Mouse (Mus musculus) midbrain, embryonic 12.5 days (tissue): ENCODE results near the gene Kif5a. TPM values are rescaled to one million over a fixed set of nuclear protein-coding genes. Genes with fewer than 3 reads are reported as not detected.
A peak's percentile ranks its signal among the peaks of the same experiment; 100 is the strongest.

Experiments
- ATAC-seq: fragments of 200-750 bp; cut with Nextera tagmentation; 2 replicates; pipeline ENCODE4 v1.8.0; 2017; ENCODE audit warnings: low read depth, moderate TSS enrichment, moderate library complexity; ENCODE audit not compliant: low FRiP score
- H3K27ac ChIP-seq: fragments of 300-500 bp; sonication (generic); replicated peaks from 2 replicates; pipeline ENCODE4 v1.5.1; 2016; ENCODE audit warnings: mild to moderate bottlenecking
- H3K27me3 ChIP-seq: fragments of 300-500 bp; sonication (generic); 2 replicates; pipeline ENCODE4 v1.6.1; 2016; ENCODE audit warnings: mild to moderate bottlenecking
- H3K36me3 ChIP-seq: fragments of 300-500 bp; sonication (generic); 2 replicates; pipeline ENCODE4 v1.6.1; 2016
- H3K4me1 ChIP-seq: fragments of 300-500 bp; sonication (generic); 2 replicates; pipeline ENCODE4 v1.6.1; 2016
- H3K4me2 ChIP-seq: fragments of 300-500 bp; sonication (generic); replicated peaks from 2 replicates; pipeline ENCODE4 v1.6.1; 2016; ENCODE audit warnings: mild to moderate bottlenecking, moderate library complexity
- H3K4me3 ChIP-seq: fragments of 300-500 bp; sonication (generic); 2 replicates; pipeline ENCODE4 v1.5.1; 2016; ENCODE audit warnings: mild to moderate bottlenecking
- H3K9ac ChIP-seq: fragments of 300-500 bp; sonication (generic); replicated peaks from 2 replicates; pipeline ENCODE4 v1.6.1; 2016; ENCODE audit warnings: mild to moderate bottlenecking, moderate library complexity
- H3K9me3 ChIP-seq: fragments of 300-500 bp; sonication (generic); 2 replicates; pipeline ENCODE4 v1.6.1; 2016; ENCODE audit warnings: mild to moderate bottlenecking
- WGBS: fragments of 180-500 bp; shearing (Covaris S2); methylation state at CpG from one replicate; pipeline ENCODE4 v1.1.7; 2016; 5-methylcytosine and 5-hydroxymethylcytosine counted together
- polyA plus RNA-seq: library from polyadenylated mRNA; unstranded; fragments of >200 nt; fragmentation: Nextera tagmentation; extraction: Ambion mirVana; gene quantifications from 2 replicates; pipeline ENCODE4 v1.2.1, GENCODE M21; 2016

Gene Kif5a
- polyA plus RNA-seq, 1 experiment from 2014 or later: 53.9 TPM

DNA sequence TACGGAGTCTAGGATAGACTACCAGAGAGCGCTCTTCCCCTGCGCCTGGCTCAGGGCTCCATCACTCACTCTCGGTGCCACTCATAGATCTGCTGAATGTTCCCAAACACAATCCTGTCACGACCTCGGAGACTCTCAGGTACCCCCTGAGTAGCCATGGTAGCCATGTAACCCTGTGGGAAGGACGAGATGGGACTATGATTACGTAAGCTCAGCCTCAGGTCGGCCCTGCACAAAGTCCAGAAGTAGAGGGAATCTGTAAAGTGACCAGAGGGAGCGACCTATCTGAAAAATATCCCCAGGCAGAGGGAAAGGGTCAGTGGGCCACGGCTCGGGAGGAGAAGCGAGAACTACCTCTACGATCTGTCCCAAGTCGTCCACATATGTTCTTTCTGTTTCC, 77.6 kb downstream of the Kif5a start:
- Histone ChIP-seq H3K4me1 (peaks cover 56% of the 10 kb centered on the region), H3K4me2 (no peak overlapping the region)
- 86% methylated on average over 15 of the region's 15 CpGs for WGBS

DNA sequence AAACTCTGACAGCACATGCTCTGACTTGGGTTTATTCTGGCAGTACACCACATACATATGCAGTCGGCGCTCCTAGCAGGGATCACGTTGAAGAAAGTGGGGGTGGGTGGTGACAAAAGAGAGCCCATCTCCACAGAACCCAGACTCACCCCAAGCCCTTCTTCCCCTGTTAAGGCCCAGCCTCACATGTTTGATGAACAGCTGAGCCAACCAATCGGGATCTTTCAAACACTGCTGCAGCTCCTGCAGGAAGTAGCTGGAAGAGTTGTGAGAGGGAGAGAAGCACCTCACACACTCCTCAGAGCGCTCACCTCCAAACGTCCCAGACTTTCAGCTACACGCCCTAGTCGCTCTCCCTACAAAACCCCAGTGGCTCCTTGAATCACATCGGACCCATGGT, 78.0 kb downstream of the Kif5a start:
- WGBS: 70% methylated on average over 9 of the region's 9 CpGs
- ATAC-seq: no peak
- no peak overlapping the region for H3K9ac ChIP-seq
- H3K4me2 ChIP-seq: no peak overlapping the region
- peaks cover 56% of the 10 kb centered on the region for H3K4me1 ChIP-seq
- no peak overlapping the region for H3K4me3 ChIP-seq
- H3K27ac ChIP-seq: no peak overlapping the region
- peaks cover 3% of the 10 kb centered on the region; the same call in 1 of the 2 replicates for H3K9me3 ChIP-seq
- H3K36me3 ChIP-seq: peaks cover 17% of the 10 kb centered on the region
- peaks cover 51% of the 10 kb centered on the region for H3K27me3 ChIP-seq

More for the DNA sequence above, 77.6 kb downstream of the Kif5a start:
- H3K27me3 ChIP-seq: peaks cover 47% of the 10 kb centered on the region
- H3K27ac ChIP-seq: no peak overlapping the region
- peaks cover 17% of the 10 kb centered on the region for H3K36me3 ChIP-seq
- no peak overlapping the region for H3K4me3 ChIP-seq
- no peak for ATAC-seq
- no peak overlapping the region for H3K9ac ChIP-seq
- peaks cover 3% of the 10 kb centered on the region; the same call in 1 of the 2 replicates for H3K9me3 ChIP-seq

DNA sequence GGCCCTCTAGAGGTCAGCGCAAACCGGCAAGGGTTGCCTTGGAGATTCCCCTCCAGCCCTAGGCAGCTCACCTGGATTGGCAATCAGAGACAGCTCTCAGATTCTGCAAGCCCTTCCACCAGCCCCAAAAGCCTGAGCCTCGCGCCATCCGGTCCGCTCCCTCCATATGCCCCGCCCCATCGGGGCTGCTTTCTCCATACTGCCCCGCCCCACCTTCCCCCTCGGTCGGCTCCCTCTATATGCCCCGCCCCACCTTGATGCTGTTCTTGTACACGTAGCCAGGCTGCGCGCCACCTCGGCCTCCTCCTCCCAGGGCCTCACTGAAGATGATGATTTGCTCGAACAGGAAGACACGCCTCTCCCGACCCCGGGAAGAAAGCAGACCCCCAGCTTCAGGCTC, 79.4 kb downstream of the Kif5a start:
- Histone ChIP-seq H3K4me1 (peaks cover 48% of the 10 kb centered on the region), H3K27ac (no peak overlapping the region), H3K9me3 (peaks cover 3% of the 10 kb centered on the region; the same call in 1 of the 2 replicates), H3K9ac (no peak overlapping the region), H3K4me2 (peak overlapping the region; percentile 36), H3K4me3 (0 out of 2 replicates have a peak overlapping the region, but pooled peaks have one; percentile 10), H3K27me3 (peaks cover 64% of the 10 kb centered on the region), H3K36me3 (peaks cover 17% of the 10 kb centered on the region)
- 8% methylated on average over 20 of the region's 20 CpGs for WGBS
- ATAC-seq: no peak

DNA sequence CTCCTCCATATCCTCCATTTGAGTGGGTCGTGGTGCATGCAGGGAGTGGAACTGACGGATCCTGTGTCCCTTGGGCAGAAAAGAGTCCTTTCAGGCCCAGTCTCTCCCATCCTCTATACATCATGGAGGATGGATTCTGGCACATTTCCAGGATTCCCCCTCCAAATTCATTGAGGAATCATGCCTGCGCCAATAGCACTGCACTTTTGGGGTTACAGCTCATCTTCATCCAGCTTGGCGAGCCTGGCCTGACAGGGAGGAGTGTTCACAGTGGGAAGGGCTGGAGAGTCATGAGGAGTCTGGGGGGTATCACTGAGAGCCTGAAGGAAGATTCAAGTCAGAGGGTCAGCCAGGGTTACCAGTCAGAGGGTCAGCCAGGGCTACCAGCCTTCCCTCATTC, 80.5 kb downstream of the Kif5a start:
- Histone ChIP-seq H3K4me3 (no peak overlapping the region), H3K27me3 (peaks cover 75% of the 10 kb centered on the region), H3K4me2 (no peak overlapping the region), H3K36me3 (peaks cover 17% of the 10 kb centered on the region), H3K9me3 (peaks cover 3% of the 10 kb centered on the region; the same call in 1 of the 2 replicates), H3K27ac (no peak overlapping the region), H3K4me1 (peaks cover 52% of the 10 kb centered on the region), H3K9ac (no peak overlapping the region)
- no peak for ATAC-seq
- WGBS: 91% methylated on average over 4 of the region's 4 CpGs

DNA sequence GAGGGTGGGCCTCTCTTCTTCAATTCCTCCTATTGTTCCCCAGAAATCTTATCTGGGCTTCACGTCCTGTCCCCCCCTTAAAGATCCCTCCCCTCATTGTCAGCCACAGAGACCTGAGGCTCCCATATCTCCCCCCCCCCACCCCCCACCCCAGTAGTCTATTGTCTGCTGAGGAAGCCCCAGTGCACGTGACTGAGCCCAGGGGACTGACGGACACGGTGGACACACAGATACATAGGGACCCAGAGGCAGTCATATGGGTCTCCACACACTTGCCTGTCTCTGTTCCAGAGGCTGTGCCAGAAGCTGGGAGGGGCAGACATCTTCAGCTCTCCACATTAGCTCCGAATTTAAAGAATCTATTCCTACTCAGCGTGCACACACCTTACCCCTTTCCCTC, 81.6 kb downstream of the Kif5a start:
- Histone ChIP-seq H3K4me2 (no peak overlapping the region), H3K9me3 (no peaks in the 10 kb centered on the region), H3K9ac (no peak overlapping the region), H3K27me3 (peaks cover 86% of the 10 kb centered on the region), H3K36me3 (peaks cover 15% of the 10 kb centered on the region), H3K4me1 (peaks cover 45% of the 10 kb centered on the region), H3K27ac (no peak overlapping the region), H3K4me3 (no peak overlapping the region)
- 61% methylated on average over 6 of the region's 6 CpGs for WGBS
- no peak for ATAC-seq

DNA sequence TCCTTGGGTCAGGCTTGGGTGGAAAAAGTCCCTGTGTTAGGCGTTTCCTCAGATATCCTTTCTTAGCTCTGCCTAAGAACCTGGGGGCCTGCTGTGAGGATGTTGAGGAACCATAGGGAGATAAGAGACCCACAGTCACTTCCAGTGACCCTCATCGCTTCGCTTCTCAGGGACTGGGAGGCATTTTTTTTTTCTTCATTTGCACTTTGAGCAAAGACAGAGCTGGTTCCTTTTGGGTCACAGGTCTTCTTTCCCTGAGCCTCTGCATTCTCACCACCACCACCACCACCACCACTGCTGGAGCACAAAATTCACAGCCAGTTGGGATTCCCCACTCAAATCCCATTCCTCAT, 82.5 kb downstream of the Kif5a start:
- H3K4me2 ChIP-seq: peak overlapping the region; percentile 42; the same call in 1 of the 2 replicates
- no peaks in the 10 kb centered on the region for H3K9me3 ChIP-seq
- H3K36me3 ChIP-seq: peaks cover 11% of the 10 kb centered on the region; the same call in 1 of the 2 replicates
- ATAC-seq: no peak
- no peak overlapping the region for H3K4me3 ChIP-seq
- WGBS: 1% methylated on average over 3 of the region's 3 CpGs
- H3K27ac ChIP-seq: no peak overlapping the region
- peak overlapping the region; percentile 39; the same call in 1 of the 2 replicates for H3K9ac ChIP-seq
- peaks cover 45% of the 10 kb centered on the region for H3K4me1 ChIP-seq
- H3K27me3 ChIP-seq: peaks cover 94% of the 10 kb centered on the region

DNA sequence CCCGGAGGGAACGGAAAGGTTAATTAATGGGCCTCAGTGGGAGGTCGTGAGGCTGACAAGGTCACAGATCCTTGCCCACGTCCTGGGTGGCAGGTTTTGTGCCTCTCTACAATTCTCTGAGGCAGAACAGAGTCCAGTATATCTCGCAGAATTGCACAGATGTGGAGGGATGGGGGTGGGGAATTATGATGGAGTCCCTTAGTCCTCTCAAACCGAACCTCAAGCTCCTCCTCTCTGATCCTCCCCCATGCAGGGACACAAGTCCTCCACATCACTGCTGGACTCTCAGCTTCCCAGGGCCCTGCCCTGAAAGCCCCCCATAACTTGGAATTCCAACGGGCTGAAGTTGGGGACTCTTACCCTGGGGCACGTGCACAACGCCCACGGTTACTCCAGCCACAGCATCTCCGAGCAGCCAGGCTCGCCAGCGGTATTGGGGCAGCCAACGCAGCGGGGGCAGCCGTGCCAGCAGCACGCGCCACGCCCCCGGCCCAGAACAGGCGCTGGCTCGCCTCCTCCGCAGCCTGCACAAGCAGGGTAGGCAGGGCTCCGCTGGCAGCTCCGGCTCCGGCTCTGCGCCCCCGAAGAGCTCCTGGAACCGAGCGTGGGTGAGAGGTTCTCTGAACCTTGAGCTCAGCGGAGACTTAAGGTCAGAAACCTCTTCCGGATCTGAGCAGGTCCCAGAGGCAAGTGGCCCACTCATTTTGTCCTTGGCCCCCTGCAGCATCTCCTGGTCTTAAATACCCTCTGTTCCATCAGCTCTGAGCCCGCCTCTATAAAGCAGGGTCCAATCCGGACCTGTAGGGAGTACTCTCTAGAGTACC, 83.1 kb downstream of the Kif5a start, which contains the start of gene Slc26a10:
TSS of gene Slc26a10 (minus strand) at position 775 of the 824 bp plus-strand sequence.
- Histone ChIP-seq H3K27me3 (peaks cover 89% of the 10 kb centered on the region), H3K4me2 (peak within 1 kb of the TSS; percentile 42), H3K4me3 (peak within 1 kb of the TSS; percentile 22; the same call in 1 of the 2 replicates), H3K36me3 (peaks cover 11% of the 10 kb centered on the region; the same call in 1 of the 2 replicates), H3K4me1 (peaks cover 39% of the 10 kb centered on the region), H3K9ac (peak within 1 kb of the TSS; percentile 39; the same call in 1 of the 2 replicates), H3K27ac (no peak within 1 kb of the TSS), H3K9me3 (no peaks in the 10 kb centered on the region)
- 1% methylated on average over 34 of the region's 34 CpGs for WGBS
- no peak for ATAC-seq

DNA sequence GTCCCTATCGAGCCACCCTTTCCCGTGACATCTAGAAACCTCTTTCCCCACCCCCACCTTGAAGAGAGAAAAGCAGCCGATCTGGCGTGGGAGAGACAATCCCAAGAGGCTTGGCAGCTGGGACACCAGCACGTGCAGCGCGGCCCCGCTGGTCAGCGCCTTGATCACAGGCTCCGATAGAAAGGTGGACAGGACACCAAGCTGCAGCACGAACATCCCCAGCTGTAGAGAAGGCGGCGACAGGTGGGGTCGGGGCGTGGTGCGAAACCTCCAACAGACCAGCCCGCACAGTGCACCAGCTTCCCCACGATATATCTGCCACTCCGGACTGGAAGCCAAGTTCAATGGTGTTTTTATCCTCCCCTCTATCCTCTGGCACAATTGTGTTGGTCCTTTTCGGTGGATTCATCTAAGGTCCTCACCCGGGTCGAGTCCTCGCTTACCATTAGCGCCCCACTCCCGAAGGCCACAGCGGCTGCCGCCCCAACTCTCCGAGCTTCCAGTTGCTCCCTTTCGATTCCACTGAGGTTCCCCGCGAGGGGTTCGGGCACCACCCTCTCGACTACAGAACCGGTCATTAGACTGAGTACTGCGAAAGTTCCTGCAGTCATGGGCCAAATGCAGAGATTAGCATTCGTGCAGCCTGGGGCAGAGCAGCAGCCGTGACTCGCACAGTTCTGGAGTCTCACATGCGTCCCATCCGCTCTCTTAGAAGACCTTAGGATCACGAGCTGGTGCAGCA, 84.7 kb downstream of the Kif5a start:
- 5% methylated on average over 41 of the region's 41 CpGs for WGBS
- H3K9me3 ChIP-seq: no peaks in the 10 kb centered on the region
- peaks cover 24% of the 10 kb centered on the region for H3K4me1 ChIP-seq
- H3K27me3 ChIP-seq: peaks cover 83% of the 10 kb centered on the region
- peak overlapping the region; percentile 45 for H3K4me2 ChIP-seq
- peaks cover 10% of the 10 kb centered on the region; the same call in 1 of the 2 replicates for H3K36me3 ChIP-seq
- H3K27ac ChIP-seq: no peak overlapping the region
- ATAC-seq: no peak
- peak overlapping the region; percentile 26 for H3K4me3 ChIP-seq
- no peak overlapping the region; the same call in 1 of the 2 replicates for H3K9ac ChIP-seq

DNA sequence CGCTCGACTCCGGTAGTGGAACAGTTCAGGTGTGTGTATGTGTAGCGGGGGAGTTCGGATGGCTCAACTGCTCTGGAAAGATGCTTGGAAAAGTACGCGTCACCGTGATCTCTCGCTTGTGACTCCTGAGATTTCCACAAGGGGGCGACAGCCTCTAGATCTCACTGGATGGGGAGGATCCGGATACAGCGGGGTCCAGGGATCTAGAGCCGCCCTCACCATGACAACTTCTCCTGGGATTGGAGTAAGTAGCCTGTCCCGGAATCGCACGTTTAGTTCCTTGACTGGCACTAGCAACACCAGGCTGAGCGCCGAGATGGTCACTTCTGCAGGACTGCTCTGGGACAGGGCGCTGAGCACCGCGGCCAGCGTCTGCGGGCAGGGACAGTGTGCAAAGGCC, 85.4 kb downstream of the Kif5a start:
- H3K27me3 ChIP-seq: peaks cover 84% of the 10 kb centered on the region
- H3K36me3 ChIP-seq: peaks cover 3% of the 10 kb centered on the region; the same call in 1 of the 2 replicates
- no peak overlapping the region; the same call in 1 of the 2 replicates for H3K9ac ChIP-seq
- peak overlapping the region; percentile 26 for H3K4me3 ChIP-seq
- no peak overlapping the region for H3K27ac ChIP-seq
- WGBS: 2% methylated on average over 23 of the region's 23 CpGs
- H3K4me1 ChIP-seq: peaks cover 22% of the 10 kb centered on the region
- H3K9me3 ChIP-seq: no peaks in the 10 kb centered on the region
- peak; percentile 75 for ATAC-seq
- peak overlapping the region; percentile 45 for H3K4me2 ChIP-seq

DNA sequence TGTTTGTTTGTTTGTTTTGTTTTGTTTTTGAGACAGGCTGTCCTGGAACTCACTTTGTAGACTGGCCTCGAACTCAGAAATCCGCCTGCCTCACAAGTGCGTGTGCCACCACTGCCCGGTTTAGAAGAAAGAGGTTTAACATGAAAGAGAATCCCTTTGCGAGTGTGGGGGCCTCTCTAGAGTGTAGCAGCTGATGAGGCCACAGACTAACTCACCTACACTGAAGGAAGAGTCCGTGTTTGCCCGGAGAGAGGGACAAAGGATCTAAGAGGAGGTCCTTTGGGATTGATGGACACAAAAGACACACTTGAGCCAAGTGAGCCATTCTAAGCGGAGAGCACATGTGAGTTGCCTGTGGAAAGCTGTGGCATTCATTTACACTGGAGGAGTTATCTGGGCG, 85.9 kb downstream of the Kif5a start:
- Histone ChIP-seq H3K4me1 (peaks cover 22% of the 10 kb centered on the region), H3K27me3 (peaks cover 81% of the 10 kb centered on the region), H3K4me3 (no peak overlapping the region), H3K27ac (no peak overlapping the region), H3K4me2 (0 out of 2 replicates have a peak overlapping the region, but pooled peaks have one; percentile 45), H3K36me3 (no peaks in the 10 kb centered on the region), H3K9me3 (no peaks in the 10 kb centered on the region), H3K9ac (no peak overlapping the region)
- ATAC-seq: no peak
- whole genome bisulfite sequencing: 15% methylated on average over 9 of the region's 9 CpGs

DNA sequence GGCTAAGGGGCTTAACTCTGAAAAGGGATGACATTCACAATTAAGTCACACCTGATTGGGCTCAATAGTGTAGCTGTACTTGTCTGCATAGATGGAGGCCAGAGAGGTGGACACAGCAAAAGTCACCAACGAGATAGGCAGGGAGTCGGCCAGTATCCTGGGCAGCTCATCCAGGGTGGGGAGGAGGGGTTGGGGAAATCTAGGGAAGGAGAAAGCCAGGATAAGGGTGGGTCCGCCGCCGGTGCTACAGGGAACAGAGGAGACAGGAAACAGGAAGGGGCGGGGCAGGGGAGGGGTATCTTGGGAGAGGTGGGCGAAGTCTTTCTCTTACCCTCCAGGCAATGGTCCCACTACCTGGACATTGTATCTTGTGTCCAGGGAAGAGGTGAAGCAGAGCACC, 86.4 kb downstream of the Kif5a start:
- H3K9ac ChIP-seq: no peak overlapping the region
- no peaks in the 10 kb centered on the region for H3K9me3 ChIP-seq
- no peak for ATAC-seq
- peaks cover 81% of the 10 kb centered on the region for H3K27me3 ChIP-seq
- H3K36me3 ChIP-seq: no peaks in the 10 kb centered on the region
- 7% methylated on average over 7 of the region's 7 CpGs for WGBS
- no peak overlapping the region for H3K4me2 ChIP-seq
- H3K4me3 ChIP-seq: no peak overlapping the region
- H3K27ac ChIP-seq: no peak overlapping the region
- peaks cover 22% of the 10 kb centered on the region for H3K4me1 ChIP-seq

DNA sequence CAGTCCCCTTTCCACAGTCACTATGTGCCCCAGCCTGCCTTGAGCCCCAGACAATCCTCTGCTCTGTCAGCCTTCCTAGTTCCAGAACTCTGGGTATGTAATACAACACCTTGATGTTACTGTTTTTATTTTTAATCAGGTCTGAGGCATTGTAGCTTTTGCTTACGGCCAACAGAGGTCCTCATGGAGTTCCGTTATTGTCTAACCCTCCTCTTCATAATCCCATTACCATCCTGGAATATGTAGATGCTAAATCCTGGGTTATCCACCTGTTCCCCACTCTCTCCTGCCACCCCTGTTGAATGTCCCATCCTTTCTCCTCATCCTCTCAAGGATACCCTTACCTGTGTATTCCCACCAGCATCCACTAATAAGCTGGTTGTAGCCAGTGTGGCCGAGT, 86.9 kb downstream of the Kif5a start:
- Histone ChIP-seq H3K9me3 (no peaks in the 10 kb centered on the region), H3K36me3 (no peaks in the 10 kb centered on the region), H3K4me3 (no peak overlapping the region), H3K4me1 (peaks cover 22% of the 10 kb centered on the region), H3K9ac (no peak overlapping the region), H3K27ac (no peak overlapping the region), H3K27me3 (peaks cover 81% of the 10 kb centered on the region), H3K4me2 (no peak overlapping the region)
- 30% methylated on average over 3 of the region's 3 CpGs for WGBS
- ATAC-seq: no peak
